In the genomic region with DNA sequence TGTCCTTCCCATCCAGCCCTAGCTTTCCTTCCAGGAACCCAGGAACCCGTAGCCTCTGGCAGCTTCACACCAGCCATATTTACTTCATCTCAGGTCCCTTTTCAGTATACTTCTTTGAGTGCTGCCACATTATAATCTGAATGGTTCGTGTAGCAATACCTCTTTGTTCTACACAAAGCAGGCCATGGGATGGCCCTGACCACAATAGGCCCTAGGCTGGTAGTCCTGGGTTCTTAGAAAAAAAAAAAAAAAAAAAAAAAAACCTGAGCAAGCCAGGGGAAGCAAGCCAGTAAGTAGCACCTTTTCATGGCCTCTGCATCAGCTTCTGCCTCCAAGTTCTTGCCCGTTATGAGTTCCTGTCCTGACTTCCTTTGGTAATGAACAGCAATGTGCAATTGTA, we compare ENCODE assay signal across 21 mouse cellular contexts.
"Had no signal": no experiment of that assay in that cellular context is flagged by ENCODE, and none has a peak within 500 bp of the region (broad histone marks: within the 10 kb centered on the region; RNA-seq: fewer than 3 reads in every experiment).

No protein-coding gene starts in this region.

- H3K9me3 ChIP-seq: intestine, embryonic 15.5 days; limb, embryonic 15.5 days had no signal

- H3K36me3 ChIP-seq: heart, embryonic 12.5 days; intestine, embryonic 15.5 days; limb, embryonic 13.5 days; limb, embryonic 15.5 days; liver, embryonic 12.5 days had no signal

- H3K9ac ChIP-seq: heart, embryonic 12.5 days; hindbrain, embryonic 14.5 days; intestine, embryonic 15.5 days; limb, embryonic 13.5 days; limb, embryonic 15.5 days; liver, embryonic 12.5 days; liver, embryonic 14.5 days had no signal

- H3K4me3 ChIP-seq: heart, embryonic 12.5 days; intestine, embryonic 15.5 days; layer of hippocampus, adult 2 months; left cerebral cortex, adult 2 months; limb, embryonic 13.5 days; limb, embryonic 15.5 days; liver, embryonic 12.5 days had no signal

- H3K4me1 ChIP-seq: heart, embryonic 12.5 days; intestine, embryonic 15.5 days; limb, embryonic 13.5 days; limb, embryonic 15.5 days; liver, embryonic 12.5 days had no signal

- H3K27me3 ChIP-seq: heart, embryonic 12.5 days; intestine, embryonic 15.5 days; limb, embryonic 13.5 days; limb, embryonic 15.5 days; liver, embryonic 12.5 days had no signal

- H3K27ac ChIP-seq: hindbrain, embryonic 14.5 days; intestine, embryonic 15.5 days; layer of hippocampus, adult 2 months; left cerebral cortex, adult 2 months; limb, embryonic 13.5 days; limb, embryonic 15.5 days; liver, embryonic 12.5 days; liver, embryonic 14.5 days had no signal

- ATAC-seq: hindbrain, embryonic 16.5 days; inflammation-experienced regulatory T-cells, adult 6 months; intestine, embryonic 15.5 days; intestine, postnatal 0 days; liver, embryonic 12.5 days had no signal

- DNase-seq: gastrocnemius, postnatal 25 days; heart, adult 18-20 months; heart, postnatal 10 days; heart, postnatal 4 days; kidney, adult 18-20 months; kidney, adult 8-10 months; kidney, postnatal 10 days; kidney, postnatal 25 days; kidney, postnatal 4 days had no signal

- H3K4me2 ChIP-seq: heart, embryonic 12.5 days; hindbrain, embryonic 14.5 days; intestine, embryonic 15.5 days; limb, embryonic 13.5 days; limb, embryonic 15.5 days; liver, embryonic 12.5 days had no signal
